Mouse (Mus musculus) CH12F3 (cell line): Measurements from ENCODE around the gene Sipa1l1.
"Not testable (repeated sequence)": the region's sequence is repeated elsewhere in the genome, so short reads cannot be mapped to it uniquely, and the experiment has no call there.

Experiments
- in situ Hi-C: fragments of 300-500 bp; cut with MboI; formaldehyde crosslinking; loops from 2 replicates; pipeline ENCODE4 v1.14.3; 2020; ENCODE audit warnings: low sequenced_read_pairs

Gene Sipa1l1

DNA sequence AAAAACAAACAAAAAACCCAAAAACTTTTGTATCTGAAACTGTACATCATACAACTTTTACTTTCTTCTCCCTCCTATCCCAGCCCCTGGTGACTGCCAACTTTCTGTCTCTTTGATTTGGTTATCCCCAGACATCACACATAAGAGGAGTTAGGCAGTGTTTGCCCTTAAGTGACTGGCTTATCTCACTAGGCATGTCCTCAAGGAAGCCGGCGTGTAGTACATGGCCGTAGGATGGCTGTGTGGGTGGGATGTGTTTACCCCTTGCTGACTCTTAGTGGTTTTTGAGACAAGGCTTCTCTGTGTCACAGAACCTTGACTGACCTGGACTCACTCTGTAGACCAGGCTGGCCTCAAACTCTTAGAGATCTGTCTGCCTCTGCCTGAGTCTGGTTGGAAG is 6.6 kb downstream of the Sipa1l1 start:
- in situ Hi-C loops = no loop called here

DNA sequence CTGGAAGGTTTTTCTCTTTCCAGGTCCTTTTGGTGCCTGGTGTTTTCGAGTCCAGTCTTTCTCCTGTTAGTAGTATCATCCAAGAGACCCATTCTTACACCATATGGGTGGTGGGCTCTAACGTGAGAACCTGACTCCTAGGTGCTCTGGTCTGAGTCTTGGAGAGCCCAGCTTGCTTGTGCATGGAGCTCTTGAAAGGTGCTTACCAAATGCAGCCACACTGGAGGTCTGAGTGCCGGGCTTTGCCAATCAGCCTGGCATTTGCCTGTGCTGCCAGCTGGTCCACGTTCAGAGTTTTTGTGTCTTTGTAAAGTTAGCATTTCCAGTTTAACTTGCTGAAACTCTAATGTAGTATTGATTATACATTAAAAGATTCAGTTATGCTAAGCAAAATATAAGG is 9.5 kb downstream of the Sipa1l1 start:
- in situ Hi-C loops = no loop called here

DNA sequence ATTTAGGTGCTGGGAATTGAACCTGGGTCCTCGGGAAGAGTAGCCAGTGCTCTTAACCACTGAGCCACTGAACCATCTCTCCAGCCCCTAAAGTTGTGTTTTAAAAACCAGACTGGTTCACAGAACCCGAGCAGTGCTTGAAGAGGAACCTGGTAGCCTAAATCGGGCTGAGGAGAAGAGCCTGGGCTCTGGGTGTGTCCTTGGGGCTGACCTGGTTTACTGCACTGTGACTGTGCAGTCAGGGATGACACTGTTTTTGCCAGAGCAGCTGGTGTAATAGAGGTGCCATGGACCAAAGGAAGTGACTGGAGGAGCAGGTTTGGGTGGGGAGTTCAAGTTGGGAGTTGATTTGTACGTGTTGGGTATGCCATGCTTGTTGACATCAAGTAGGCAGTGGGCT is 10.5 kb downstream of the Sipa1l1 start:
- in situ Hi-C loops = loop anchor here (5.0 kb wide), 1 partner anchor 58 kb away; no protein-coding TSS in a partner anchor

DNA sequence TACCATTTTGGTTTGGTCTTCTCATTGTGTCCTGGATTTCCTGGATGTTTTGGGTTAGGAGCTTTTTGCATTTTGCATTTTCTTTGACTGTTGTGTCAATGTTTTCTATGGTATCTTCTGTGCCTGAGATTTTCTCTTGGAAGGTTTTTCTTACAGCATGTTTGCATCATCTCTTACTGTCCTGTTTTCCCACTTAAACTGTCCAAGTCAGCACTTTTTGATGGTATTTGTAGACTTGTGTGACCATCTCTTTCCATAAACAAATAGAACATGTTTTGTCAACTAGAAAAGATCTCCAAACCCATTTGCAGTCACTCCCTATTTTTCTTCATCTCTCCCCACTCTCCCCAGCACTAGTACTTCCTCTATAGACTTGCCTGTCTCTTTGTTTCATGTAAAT is 17.0 kb downstream of the Sipa1l1 start:
- in situ Hi-C loops = not testable (repeated sequence)

DNA sequence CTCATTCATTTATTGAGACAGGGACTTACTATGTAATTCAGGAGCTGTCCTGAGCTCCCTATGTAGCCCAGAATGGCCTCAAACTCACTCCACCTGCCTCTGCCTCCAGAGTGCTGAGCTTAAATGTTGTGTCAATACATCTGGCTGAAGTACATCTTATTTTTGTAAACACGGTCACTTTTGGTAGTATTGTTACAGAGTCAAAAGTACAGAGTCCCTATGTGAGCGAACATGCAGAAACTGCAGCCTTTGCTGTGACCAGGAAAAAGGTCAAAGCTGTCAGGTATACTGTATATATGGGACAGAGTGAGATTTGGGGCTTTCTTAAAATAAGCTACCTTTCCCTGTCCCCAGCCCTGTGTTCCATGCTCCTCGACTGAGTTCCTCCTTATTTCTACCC is 17.6 kb downstream of the Sipa1l1 start:
- in situ Hi-C loops = no loop called here

DNA sequence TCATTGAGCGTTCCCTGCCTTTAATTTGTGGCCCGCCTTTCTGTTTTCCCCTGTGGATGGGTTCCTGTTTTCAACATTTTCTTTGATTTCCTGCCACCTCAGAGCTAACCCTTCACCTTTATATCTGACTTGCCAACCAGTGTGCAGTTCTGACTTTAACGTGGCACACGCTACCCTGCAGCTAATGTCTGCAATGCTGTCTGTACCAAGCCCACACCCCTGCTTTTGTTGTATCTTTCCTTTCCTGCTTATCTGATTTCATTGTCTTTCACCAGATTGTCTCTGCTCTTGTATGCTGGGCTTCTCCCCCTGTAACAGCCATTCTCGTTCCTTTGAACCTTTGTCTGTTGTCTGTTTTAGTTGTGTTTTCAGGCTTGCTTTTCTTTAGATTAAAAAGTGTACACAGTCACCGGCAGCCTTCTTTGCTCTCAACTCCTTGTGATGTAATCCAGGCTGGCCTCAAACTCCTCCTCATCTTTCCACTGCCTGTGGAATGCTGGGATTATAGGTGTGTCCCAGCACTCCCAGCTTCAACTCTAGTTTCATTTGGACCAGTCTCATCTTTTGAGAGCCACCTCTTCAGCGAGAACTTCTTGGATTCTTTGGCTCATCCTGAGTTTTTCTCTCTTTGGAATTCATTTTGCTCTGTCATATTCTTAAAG is 18.2 kb downstream of the Sipa1l1 start:
- in situ Hi-C loops = no loop called here

DNA sequence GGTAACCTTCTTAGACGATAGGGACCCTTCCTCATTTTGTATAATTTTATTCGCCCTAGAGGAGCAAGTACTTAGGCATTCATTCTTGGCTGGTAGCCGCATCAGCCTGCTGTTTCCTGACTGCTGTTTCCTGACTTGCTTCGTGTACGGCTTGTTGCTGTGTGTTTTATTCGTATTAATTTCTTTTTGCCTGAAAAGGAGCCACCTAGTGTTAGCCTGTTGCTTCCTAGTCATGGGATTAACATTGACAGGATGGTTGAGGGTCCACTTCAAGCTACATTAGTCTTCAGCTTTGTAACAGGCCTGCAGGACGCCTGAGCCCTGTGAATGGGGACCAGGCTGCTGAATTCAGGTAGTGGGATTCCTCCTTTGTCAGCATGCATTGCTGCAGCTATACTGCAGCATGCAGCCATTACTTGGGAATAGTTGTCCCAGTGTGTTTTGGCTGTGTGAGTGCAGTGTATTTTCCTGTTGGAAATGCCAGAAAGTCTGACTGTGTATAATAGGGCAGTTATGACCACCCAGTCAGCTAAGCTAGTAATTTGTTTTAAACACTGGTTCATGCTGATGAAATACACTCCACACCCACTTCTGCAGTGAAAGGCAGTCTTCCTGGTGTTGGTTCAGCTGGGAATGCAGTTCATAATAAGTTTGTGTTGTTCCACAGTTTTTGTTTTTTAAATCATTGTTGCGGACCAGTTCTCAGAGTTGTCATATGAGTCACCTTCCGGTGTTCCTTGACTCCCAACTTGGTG is 19.4 kb downstream of the Sipa1l1 start:
- in situ Hi-C loops = no loop called here

DNA sequence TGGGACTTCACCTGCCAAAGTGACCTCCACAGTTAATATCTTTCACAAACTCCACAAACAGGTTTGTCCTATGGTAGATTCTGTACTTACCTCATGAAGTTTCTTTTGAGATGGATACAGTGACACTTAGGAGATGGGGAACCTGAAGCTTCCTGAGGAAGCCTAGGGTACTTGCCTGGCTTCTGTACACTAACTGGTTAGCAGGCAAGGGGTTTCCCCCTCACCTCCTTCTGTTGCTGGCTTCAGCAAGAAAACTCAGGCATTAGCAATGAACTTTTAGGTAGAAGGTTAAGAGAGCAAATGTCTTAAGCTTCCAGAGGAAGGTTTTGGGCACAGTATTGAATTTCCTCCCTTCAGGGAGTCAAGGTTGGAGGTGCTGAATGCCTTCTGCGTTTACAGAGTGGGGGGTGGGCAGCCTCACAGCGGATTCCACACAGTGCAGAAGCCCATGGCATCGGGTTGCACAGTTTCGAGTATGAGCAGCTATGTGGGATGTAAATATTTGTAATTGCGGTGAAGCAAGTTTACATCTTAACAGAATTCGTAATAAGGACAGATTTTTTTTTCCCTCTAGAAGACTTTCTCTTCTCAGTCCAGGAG is 20.1 kb downstream of the Sipa1l1 start:
- in situ Hi-C loops = no loop called here

DNA sequence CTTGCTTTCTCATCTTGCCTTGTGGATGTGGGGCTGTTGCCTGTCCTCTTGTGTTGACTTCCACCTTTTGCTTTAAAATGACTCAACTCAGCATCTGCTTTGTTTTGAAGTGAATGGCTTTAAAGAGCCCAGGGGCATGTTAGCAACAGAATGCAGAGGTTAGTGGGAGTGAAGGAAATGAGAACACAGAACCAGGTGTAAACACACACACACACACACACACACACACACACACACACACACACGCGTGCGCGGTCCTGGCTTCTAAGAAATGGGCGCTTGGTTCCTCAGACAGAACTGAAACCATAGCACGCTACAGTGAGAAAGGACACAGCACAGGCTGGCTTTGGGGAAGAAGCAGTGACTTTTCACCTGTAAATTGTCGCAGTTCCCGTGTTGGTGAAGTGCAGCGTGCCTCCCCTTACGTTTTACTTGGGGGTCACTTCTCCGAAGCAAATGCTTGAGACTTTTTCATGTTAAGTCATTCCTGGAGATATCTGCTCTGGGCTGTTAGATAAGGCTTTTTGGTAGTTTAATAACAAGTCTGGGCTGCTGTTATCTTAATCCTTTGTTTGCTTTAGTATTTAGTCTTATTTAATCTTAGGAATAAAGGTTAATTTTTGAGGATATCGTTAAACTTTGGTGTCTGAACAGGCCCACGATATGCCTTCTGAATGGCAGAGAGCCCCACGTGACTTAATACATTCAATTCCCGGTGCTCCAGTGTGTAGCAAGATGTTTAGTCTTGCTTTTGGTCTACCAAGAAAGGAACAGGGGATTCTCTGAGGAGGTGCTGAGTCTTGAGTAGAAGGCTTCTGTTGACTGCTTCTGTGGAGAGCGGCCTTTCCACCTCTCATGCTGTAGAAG is 20.8 kb downstream of the Sipa1l1 start:
- in situ Hi-C loops = no loop called here

DNA sequence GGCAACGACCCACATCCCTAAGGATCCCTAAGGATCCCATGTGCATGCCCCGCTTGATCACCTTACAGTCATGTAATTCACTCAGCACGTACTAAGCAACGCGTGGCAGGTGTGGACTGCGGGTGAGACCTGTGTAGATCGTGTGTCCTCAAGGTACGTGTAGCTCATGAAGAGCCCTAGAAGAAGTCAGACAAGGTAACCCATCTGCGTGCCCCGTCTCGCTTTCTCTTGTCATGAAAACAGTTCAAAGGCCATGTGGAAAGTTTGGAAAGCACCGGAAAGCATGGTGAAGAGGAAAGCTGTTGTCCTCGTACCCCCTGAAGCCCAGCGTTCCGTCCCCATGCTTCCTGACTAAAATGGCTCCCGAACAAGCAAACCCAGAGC is 21.5 kb downstream of the Sipa1l1 start:
- in situ Hi-C loops = no loop called here

DNA sequence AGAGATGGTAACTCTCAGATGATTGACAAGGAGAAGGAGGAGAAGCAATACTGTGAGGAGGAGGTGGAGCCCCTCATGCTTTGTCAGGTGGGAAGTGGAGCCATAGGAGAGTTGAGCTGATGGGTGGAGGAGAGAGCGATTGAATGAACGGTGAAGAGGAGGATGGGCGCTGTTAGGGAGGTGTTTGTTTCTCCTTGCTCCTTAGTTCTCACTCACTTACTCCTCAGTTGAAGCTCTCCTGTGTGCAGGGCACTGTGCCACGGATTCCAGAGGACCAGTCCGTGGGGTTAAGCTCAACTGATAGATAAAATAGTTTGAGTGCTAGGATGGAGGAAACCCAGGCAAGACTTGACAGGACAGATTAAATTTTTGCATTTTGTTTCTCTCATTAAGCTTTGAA is 22.6 kb downstream of the Sipa1l1 start:
- in situ Hi-C loops = no loop called here

DNA sequence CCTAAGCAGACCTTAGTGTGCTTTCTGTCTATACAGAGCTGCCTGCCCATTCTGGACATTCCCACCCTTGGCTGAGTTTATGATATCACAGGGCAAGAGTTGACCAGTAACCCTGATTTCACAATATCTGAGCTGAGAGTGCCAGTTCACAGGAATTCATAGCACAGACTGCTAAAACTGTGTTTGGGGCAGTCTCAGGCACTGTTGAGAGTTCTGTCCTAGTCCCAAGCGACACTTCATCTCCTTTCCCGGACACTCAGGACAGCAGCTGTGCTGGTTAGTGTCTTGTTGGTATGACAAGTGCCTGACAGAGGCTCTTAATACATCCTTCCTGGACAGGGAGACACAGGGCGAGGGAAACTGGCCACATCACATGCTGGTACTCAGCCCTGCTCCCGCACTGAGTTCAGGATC is 23.5 kb downstream of the Sipa1l1 start:
- in situ Hi-C loops = no loop called here

DNA sequence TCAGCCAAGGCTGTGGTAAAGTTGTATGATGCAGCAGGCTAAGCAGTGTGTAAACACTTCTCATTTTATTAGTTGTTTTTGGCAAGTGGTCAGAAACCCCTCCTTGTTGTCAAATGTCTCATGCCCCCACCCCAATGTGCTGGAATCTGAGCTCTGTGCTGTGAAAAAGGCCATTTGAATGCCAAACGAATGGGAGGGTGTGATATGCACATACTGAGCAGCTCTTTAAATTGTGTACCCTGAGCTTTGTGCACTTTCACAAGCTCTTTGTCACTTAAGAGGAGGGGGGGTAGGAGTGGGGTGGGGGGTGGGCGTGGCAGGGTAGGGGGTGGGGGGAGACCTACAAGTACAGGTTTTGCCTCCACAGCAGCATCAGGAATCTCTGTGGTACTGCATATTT is 24.4 kb downstream of the Sipa1l1 start:
- in situ Hi-C loops = no loop called here

DNA sequence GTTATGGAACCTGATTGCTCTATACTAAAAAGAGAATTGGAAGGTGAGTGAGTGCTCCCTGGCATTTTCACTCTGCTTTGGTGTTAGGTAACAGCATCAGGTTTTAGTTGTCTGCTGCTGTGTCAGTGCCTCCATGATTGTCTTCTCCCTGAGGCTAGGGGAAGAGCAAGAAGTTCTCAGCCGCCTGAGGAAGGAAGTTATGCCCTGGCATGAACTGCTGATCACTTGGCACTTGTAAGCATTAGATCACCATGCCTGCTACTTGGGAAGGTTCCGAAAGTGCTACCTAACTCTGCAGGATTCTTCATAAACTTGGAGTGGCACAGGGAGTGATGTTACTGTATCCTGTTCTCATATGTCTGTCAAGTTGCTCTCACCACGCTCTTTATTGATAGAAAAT is 25.8 kb downstream of the Sipa1l1 start:
- in situ Hi-C loops = no loop called here

DNA sequence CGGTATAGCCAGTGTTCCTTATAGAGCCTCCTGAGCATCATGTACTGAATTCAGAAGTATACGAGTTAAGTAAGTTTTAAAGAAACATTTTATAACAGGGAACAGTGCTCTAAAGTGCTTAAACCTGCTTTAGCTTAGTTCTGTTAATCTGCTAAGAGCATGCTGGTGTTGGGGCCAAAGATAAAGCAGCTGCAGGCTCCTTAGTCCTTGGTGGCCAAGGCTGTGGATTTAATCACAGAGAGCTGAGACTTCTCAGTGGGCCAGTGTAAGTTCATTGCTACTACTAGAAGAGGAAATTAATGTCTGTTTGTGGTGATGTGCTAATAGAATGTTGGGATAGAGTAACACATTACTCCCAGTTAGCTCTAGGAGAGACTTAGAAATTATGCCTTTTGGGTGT is 27.1 kb downstream of the Sipa1l1 start:
- in situ Hi-C loops = no loop called here

DNA sequence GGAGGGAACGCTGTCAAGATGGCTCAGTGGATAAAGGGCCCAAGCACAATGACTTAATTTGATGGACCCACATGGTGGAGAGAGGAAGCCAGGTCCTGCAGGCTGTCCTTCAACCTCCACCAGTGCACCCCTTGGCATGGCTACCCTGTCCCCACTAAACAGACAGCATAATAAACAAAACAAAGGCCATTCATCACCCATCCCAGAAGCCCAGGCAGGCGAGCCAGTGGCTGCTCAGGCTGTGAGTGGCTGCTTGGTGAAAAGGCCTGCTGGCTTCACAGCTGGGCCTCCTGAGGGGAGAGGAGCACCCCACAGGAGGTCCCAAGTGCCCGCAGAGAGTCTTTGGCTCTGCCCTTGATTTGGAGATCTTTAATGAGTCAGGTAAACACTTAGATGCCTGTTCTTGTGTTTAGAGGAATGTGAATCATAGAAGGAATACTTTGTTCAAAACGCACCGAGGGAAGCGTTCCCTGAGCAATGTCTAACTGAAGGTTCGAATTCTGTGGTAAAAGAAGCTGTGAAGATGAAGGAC is 27.6 kb downstream of the Sipa1l1 start:
- in situ Hi-C loops = no loop called here

DNA sequence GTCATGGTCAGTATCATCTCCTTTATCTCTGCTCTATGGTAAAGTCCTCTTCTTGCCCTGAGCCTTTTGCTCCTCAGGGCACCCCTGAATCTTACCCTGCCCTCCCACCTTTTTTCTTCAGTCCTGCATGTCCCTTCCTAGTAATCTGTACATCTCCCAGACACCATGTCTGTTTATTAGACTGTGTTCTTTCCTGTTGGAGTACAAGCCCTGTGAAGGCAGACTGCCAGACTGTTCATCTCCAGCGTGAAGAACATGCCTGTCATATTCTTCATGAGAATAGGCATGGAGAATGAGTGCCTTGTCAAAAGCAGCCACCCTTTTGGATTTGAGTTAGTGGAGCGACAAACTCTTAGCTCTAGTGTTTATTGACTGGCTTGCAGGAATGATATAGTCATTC is 28.1 kb downstream of the Sipa1l1 start:
- in situ Hi-C loops = no loop called here

DNA sequence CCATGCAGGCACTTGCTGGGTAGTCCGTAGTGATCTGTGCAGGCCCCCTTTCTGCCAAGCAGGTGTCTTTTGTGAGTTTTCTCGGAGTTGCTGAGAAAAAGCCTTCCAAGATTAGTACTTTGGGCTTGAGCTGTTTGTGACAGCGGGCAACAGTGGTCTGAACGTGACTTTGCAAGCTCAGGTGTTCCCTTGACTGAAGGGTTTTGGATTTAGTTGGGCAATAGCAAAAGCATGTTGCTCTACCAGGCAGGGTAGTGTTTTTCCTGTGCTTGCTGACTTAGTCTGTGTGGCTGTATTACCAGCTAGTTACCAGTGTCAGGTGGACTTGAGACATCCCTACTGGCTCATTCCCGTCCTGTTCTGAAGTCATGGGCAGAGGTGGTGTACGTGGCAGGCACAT is 30.2 kb downstream of the Sipa1l1 start:
- in situ Hi-C loops = no loop called here

DNA sequence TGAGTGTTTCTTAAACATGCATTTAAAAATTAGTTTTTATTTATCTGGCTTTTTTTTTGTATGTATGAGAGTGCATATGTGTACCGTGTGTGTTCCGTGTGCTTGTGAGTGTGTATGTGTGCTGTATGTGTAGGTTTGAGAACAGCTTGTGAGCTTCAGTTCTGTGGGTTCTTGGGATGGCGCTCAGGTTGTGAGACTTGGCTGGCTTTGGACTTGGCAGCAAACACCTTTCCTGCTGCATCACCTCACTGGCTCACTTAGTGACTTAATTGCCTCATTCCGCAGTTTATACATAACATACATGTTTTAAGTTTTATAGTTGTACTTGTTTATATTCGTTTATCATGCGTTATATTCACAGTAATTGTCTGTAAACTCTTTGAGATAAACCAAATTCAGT is 35.0 kb downstream of the Sipa1l1 start:
- in situ Hi-C loops = no loop called here

DNA sequence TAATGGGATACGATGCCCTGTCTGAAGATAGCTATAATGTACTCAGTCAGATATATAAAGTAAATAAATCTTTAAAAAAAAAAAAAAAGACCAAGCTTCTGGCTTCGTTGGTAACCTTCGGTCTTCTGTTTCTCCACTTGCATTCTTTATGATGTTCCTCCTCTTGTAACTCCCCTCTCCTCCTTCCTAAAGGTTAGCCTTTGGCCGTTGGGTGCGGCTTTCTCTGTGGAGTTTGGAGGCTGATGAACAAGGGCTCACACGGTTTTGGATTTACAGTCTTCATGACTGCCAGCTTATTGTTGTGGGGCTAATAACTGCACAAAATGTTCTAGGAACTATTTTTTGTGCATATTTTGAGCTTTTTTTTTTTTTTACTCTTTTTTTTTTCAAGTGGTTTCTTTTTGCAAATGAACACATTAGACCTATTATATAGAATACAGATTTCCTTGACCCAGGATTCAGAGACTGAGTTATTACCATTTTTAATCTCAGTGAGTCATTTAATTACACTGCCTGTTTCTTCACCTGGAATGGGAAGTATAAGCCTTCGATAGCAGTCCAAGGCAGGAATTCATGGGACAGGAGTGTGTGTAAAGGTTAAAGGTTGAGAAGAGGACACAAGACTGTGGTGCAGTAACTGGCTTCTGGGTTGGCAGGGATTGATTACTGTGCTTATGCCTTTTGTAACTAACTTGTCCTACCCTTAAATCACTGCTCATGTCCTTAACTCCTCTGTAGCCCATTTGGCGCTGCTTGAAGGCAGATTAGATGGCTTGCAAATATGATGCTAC is 37.9 kb downstream of the Sipa1l1 start:
- in situ Hi-C loops = no loop called here
